ENCODE assay signal across 30 mouse cellular contexts in genomic region chr4:59228951-59229350, GRCm38 (mm10).
"Had no signal": no experiment of that assay in that cellular context is flagged by ENCODE, and none has a peak within 500 bp of the region (broad histone marks: within the 10 kb centered on the region; RNA-seq: fewer than 3 reads in every experiment).

No protein-coding gene starts in this region.

- H3K9me3 ChIP-seq: limb, embryonic 10.5 days; limb, embryonic 13.5 days; limb, embryonic 15.5 days; liver, embryonic 12.5 days; liver, embryonic 13.5 days; liver, embryonic 15.5 days; lung, embryonic 15.5 days; megakaryocyte, embryonic 14.5 days; midbrain, embryonic 12.5 days; midbrain, embryonic 13.5 days; midbrain, embryonic 15.5 days had no signal

- DNase-seq: left cerebral cortex, postnatal 4 days; liver; liver, embryonic 13.5 days; liver, postnatal 0 days; lung, adult 18-20 months; lung, adult 2 months; lung, embryonic 14.5 days; lung, postnatal 10 days; lung, postnatal 14 days; lung, postnatal 36 days; lung, postnatal 4 days; midbrain, embryonic 14.5 days had no signal

- H3K9ac ChIP-seq: limb, embryonic 12.5 days; limb, embryonic 13.5 days; limb, embryonic 15.5 days; liver, embryonic 12.5 days; liver, embryonic 13.5 days; liver, embryonic 14.5 days; liver, embryonic 15.5 days; liver, postnatal 0 days; lung, embryonic 14.5 days; lung, embryonic 15.5 days; midbrain, embryonic 12.5 days; midbrain, embryonic 13.5 days; midbrain, embryonic 15.5 days had no signal

- H3K4me3 ChIP-seq: left cerebral cortex, adult 2 months; limb, embryonic 10.5 days; limb, embryonic 12.5 days; limb, embryonic 13.5 days; limb, embryonic 15.5 days; liver, embryonic 12.5 days; liver, embryonic 13.5 days; liver, embryonic 15.5 days; lung, embryonic 15.5 days; megakaryocyte, embryonic 14.5 days; midbrain, embryonic 12.5 days; midbrain, embryonic 13.5 days; midbrain, embryonic 15.5 days; myocyte had no signal

- ATAC-seq: liver, embryonic 12.5 days; liver, postnatal 0 days; lung, postnatal 0 days; midbrain, embryonic 13.5 days; midbrain, embryonic 15.5 days; midbrain, embryonic 16.5 days had no signal

- H3K36me3 ChIP-seq: midbrain, embryonic 15.5 days had no signal

- H3K27me3 ChIP-seq: limb, embryonic 12.5 days; limb, embryonic 13.5 days; limb, embryonic 15.5 days; liver, embryonic 12.5 days; liver, embryonic 13.5 days; liver, embryonic 15.5 days; lung, embryonic 15.5 days; megakaryocyte, embryonic 14.5 days; midbrain, embryonic 12.5 days; midbrain, embryonic 13.5 days; midbrain, embryonic 15.5 days had no signal

- H3K4me2 ChIP-seq: limb, embryonic 12.5 days; limb, embryonic 13.5 days; limb, embryonic 15.5 days; liver, embryonic 11.5 days; liver, embryonic 12.5 days; liver, embryonic 13.5 days; liver, embryonic 15.5 days; lung, embryonic 14.5 days; lung, embryonic 15.5 days; midbrain, embryonic 12.5 days; midbrain, embryonic 13.5 days; midbrain, embryonic 15.5 days had no signal

- H3K27ac ChIP-seq: left cerebral cortex, adult 2 months; limb, embryonic 10.5 days; limb, embryonic 12.5 days; limb, embryonic 13.5 days; limb, embryonic 15.5 days; liver, embryonic 12.5 days; liver, embryonic 13.5 days; liver, embryonic 14.5 days; liver, embryonic 15.5 days; lung, embryonic 15.5 days; macrophage; midbrain, embryonic 12.5 days; midbrain, embryonic 13.5 days; midbrain, embryonic 15.5 days had no signal

- H3K4me1 ChIP-seq: limb, embryonic 10.5 days; limb, embryonic 12.5 days; midbrain, embryonic 12.5 days; midbrain, embryonic 13.5 days; midbrain, embryonic 15.5 days had no signal
